Mouse (Mus musculus): ENCODE measurements at regions not wholly inside any gene's neighbourhood (a gene's known extent, or its start where the extent isn't known, plus 50 kb on each side); places are given as distances from the start of the nearest gene placed in this dataset.
A peak's percentile ranks its signal among the peaks of the same experiment; 100 is the strongest.

DNA sequence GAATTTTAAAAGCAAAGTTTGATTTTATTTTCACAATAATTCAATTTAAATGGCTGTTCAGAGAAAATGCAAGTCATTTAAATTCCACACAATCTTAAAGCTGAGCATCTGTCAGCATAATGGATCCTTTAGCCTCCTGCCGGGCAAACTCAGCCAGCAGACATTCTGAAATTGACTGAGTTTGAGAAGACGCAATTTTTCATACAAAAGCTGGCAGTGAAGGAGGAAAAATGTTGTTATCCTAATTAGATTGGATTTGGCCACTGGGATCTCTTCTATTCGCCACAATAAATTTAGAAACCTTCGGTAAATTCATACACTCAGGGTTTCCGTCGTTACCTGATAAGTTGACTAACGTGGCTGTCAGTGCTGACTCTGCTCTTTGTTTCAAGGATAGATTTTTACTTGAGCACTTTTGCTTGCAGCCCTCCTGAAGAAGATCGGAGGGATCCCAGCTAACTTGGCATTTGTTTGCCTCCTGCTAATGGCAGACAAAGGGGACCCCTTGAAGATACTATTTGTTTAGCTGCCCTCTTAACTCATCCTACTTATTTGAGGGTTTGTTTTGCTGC is 244.9 kb upstream of the Fsip2 start:
- no peaks in the 10 kb centered on the region for H3K4me1 ChIP-seq (replicated peaks; ENCODE audit: control insufficient read depth, insufficient read depth, low read length)
- H3K27ac ChIP-seq (ENCODE audit: low read depth, low read length), result no peak overlapping the region
- 0 out of 2 replicates have a peak, but pooled peaks have one; percentile 14 for ATAC-seq (replicated peaks; ENCODE audit: low FRiP score)
- DNase-seq (ENCODE audit: low spot score), result no peak
- H3K4me2 ChIP-seq (ENCODE audit: low read depth, low read length, severe bottlenecking), result peak overlapping the region; percentile 33; the same call in 1 of the 2 replicates
- no peaks in the 10 kb centered on the region for H3K9me3 ChIP-seq (ENCODE audit: control insufficient read depth, low read length)
- H3K4me3 ChIP-seq (ENCODE audit: low read depth, low read length), result no peak overlapping the region
- no peaks in the 10 kb centered on the region for H3K27me3 ChIP-seq (ENCODE audit: control insufficient read depth, insufficient read depth, low read length)
- whole genome bisulfite sequencing, result 25% methylated on average over 8 of the region's 8 CpGs
- no peak overlapping the region for H3K9ac ChIP-seq (ENCODE audit: low read length)
- H3K36me3 ChIP-seq (ENCODE audit: control insufficient read depth, insufficient read depth, low read length), result no peaks in the 10 kb centered on the region

DNA sequence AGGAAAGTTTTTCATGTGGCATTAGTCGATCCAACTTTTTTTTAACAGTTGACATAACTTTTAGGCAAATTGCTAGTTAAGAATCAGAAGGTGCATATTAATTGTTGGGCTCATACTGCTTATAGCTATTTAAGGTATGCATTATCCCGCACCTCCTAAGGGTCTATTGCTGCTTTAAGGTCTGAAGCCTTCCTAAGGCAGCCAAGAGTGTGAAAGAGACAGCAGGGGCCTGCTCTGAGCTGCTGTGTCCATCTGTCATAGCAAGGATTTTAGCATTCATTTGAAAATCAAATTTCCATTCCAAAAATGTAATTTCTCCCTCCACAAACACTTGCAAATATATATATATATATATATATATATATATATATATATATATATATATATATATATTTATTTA is 241.6 kb upstream of the Fsip2 start:
- no peak overlapping the region for H3K9ac ChIP-seq (ENCODE audit: low read length)
- no peak overlapping the region for H3K4me2 ChIP-seq (ENCODE audit: low read depth, low read length, severe bottlenecking)
- DNase-seq (ENCODE audit: low spot score) (no peak), ATAC-seq (replicated peaks; ENCODE audit: low FRiP score) (no peak)
- no peak overlapping the region for H3K27ac ChIP-seq (ENCODE audit: low read depth, low read length)
- no peak overlapping the region for H3K4me3 ChIP-seq (ENCODE audit: low read depth, low read length)
- WGBS, result 82% methylated on average over 2 of the region's 2 CpGs
- no peaks in the 10 kb centered on the region for H3K36me3 ChIP-seq (ENCODE audit: control insufficient read depth, insufficient read depth, low read length)
- no peaks in the 10 kb centered on the region for H3K9me3 ChIP-seq (ENCODE audit: control insufficient read depth, low read length)
- no peaks in the 10 kb centered on the region for H3K27me3 ChIP-seq (ENCODE audit: control insufficient read depth, insufficient read depth, low read length)
- H3K4me1 ChIP-seq (replicated peaks; ENCODE audit: control insufficient read depth, insufficient read depth, low read length), result no peaks in the 10 kb centered on the region

DNA sequence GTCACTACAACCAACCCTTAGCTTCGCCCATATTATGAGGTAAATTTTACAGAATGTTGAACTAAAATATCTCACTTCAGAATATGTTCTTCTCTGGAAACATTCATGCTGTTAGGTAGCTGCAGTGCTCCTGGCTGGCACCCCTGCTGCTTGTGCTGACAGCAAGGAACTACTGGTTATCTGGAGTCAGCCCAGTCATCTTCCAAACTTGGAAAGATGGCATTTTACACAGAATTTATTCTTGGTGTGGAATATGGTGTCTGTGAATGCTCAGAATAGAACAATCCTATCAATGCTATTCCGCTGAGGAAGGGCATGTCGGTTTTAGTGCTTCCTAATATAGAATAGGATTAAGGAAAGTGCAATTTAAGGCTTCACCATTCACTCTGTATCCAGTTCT is 227.7 kb upstream of the Fsip2 start:
- H3K4me1 ChIP-seq (replicated peaks; ENCODE audit: control insufficient read depth, insufficient read depth, low read length), result no peaks in the 10 kb centered on the region

More for the DNA sequence above, 227.7 kb upstream of the Fsip2 start:
- ATAC-seq (replicated peaks; ENCODE audit: low FRiP score) (no peak), DNase-seq (ENCODE audit: low spot score) (no peak)
- no peaks in the 10 kb centered on the region for H3K27me3 ChIP-seq (ENCODE audit: control insufficient read depth, insufficient read depth, low read length)
- no peaks in the 10 kb centered on the region for H3K9me3 ChIP-seq (ENCODE audit: control insufficient read depth, low read length)
- no peak overlapping the region for H3K4me3 ChIP-seq (ENCODE audit: low read depth, low read length)
- no peak overlapping the region for H3K9ac ChIP-seq (ENCODE audit: low read length)
- no peak overlapping the region for H3K4me2 ChIP-seq (ENCODE audit: low read depth, low read length, severe bottlenecking)
- H3K27ac ChIP-seq (ENCODE audit: low read depth, low read length), result no peak overlapping the region
- 81% methylated on average over 3 of the region's 3 CpGs for WGBS
- no peaks in the 10 kb centered on the region for H3K36me3 ChIP-seq (ENCODE audit: control insufficient read depth, insufficient read depth, low read length)
